Mouse (Mus musculus): ENCODE measurements around the gene Msl2.

GRCm38 (mm10) chr9:101077486-101077885 lies 3.6 kb downstream of the Msl2 start:
- TF ChIP-seq CTCF (conservative IDR thresholded peaks at IDR 0.05; ENCODE audit: low read length) (no peak), NANOG (IDR thresholded peaks at IDR 0.05; ENCODE audit: borderline replicate concordance, low read length) (no peak), POU5F1 (IDR thresholded peaks at IDR 0.05; ENCODE audit: borderline replicate concordance, low read length) (no peak)
